Mouse (Mus musculus) stomach, postnatal 0 days (tissue): ENCODE measurements around the gene Spatc1l. TPM values are rescaled to one million over a fixed set of nuclear protein-coding genes. Genes with fewer than 3 reads are reported as not detected.

ENCODE experiments used
- ATAC-seq: fragments of 200-750 bp; cut with Nextera tagmentation; 2 replicates; pipeline ENCODE4 v1.8.0; 2017; ENCODE audit not compliant: low FRiP score, low TSS enrichment
- DNase-seq: peaks from one replicate; pipeline ENCODE4 v3.0.0-alpha.2; 2016; ENCODE audit warnings: low spot score
- H3K27ac ChIP-seq: fragments of 300-500 bp; sonication (generic); replicated peaks from 2 replicates; pipeline ENCODE4 v1.5.1; 2014; ENCODE audit warnings: mild to moderate bottlenecking, control low read depth
- H3K27me3 ChIP-seq: fragments of 300-500 bp; sonication (generic); 2 replicates; pipeline ENCODE4 v1.6.1; 2014; ENCODE audit warnings: low read length; ENCODE audit not compliant: control insufficient read depth, insufficient read depth
- H3K36me3 ChIP-seq: fragments of 300-500 bp; sonication (generic); 2 replicates; pipeline ENCODE4 v1.6.1; 2014; ENCODE audit warnings: low read length, mixed read lengths; ENCODE audit not compliant: control insufficient read depth, insufficient read depth
- H3K4me1 ChIP-seq: fragments of 300-500 bp; sonication (generic); replicated peaks from 2 replicates; pipeline ENCODE4 v1.6.1; 2014; ENCODE audit warnings: antibody characterized with exemption; ENCODE audit not compliant: control insufficient read depth, insufficient read depth
- H3K4me2 ChIP-seq: fragments of 300-500 bp; sonication (generic); replicated peaks from 2 replicates; pipeline ENCODE4 v1.6.1; 2014; ENCODE audit warnings: low read depth, mild to moderate bottlenecking, control low read depth, moderate library complexity
- H3K4me3 ChIP-seq: fragments of 300-500 bp; sonication (generic); 2 replicates; pipeline ENCODE4 v1.5.1; 2014; ENCODE audit warnings: low read depth, low read length, control low read depth
- H3K9ac ChIP-seq: fragments of 300-500 bp; sonication (generic); 2 replicates; pipeline ENCODE4 v1.6.1; 2014; ENCODE audit warnings: mild to moderate bottlenecking, low read length, control low read depth, mixed read lengths
- H3K9me3 ChIP-seq: fragments of 300-500 bp; sonication (generic); 2 replicates; pipeline ENCODE4 v1.6.1; 2016; ENCODE audit warnings: low read length; ENCODE audit not compliant: control insufficient read depth
- CTCF ChIP-seq: IDR thresholded peaks from 2 replicates; pipeline ENCODE4 v1.5.1; 2016; ENCODE audit warnings: antibody characterized with exemption, low read depth, mild to moderate bottlenecking, moderate library complexity
- EP300 ChIP-seq: optimal IDR thresholded peaks from 2 replicates; pipeline ENCODE3; 2016; ENCODE audit warnings: antibody characterized with exemption
- WGBS: fragments of 180-500 bp; shearing (Covaris S2); extraction: QIAGEN DNeasy Blood & Tissue Kit; methylation state at CpG from one replicate; pipeline ENCODE4 v1.1.7; 2014; 5-methylcytosine and 5-hydroxymethylcytosine counted together
- polyA plus RNA-seq: library from polyadenylated mRNA; unstranded; fragments of >200 nt; fragmentation: Nextera tagmentation; extraction: Ambion mirVana; gene quantifications from 2 replicates; pipeline ENCODE4 v1.2.1, GENCODE M21; 2015

The Spatc1l gene
- polyA plus RNA-seq, 1 experiment from 2014 or later, result not detected

- no peaks in the 10 kb centered on the region for H3K9me3 ChIP-seq
- H3K4me3 ChIP-seq, result no peak overlapping the region
- H3K9ac ChIP-seq, result no peak overlapping the region
- WGBS, result 85% methylated on average over 3 of the region's 3 CpGs
- no peak for TF ChIP-seq EP300
- TF ChIP-seq CTCF, result no peak
- no peak overlapping the region for H3K27ac ChIP-seq
- DNase-seq (no peak), ATAC-seq (no peak)
- H3K36me3 ChIP-seq, result peaks cover 27% of the 10 kb centered on the region
- no peak overlapping the region for H3K4me2 ChIP-seq
- no peaks in the 10 kb centered on the region for H3K4me1 ChIP-seq
- no peaks in the 10 kb centered on the region for H3K27me3 ChIP-seq
Observed at GRCm38 (mm10) chr10:76551556-76551955, 10.5 kb upstream of the Spatc1l start.

GRCm38 (mm10) chr10:76554061-76554460, 8.0 kb upstream of the Spatc1l start:
- no peak overlapping the region for H3K4me3 ChIP-seq
- no peaks in the 10 kb centered on the region for H3K9me3 ChIP-seq
- H3K27me3 ChIP-seq, result no peaks in the 10 kb centered on the region
- TF ChIP-seq EP300, result no peak
- no peak for TF ChIP-seq CTCF
- no peak overlapping the region for H3K27ac ChIP-seq
- no peak for ATAC-seq
- H3K36me3 ChIP-seq, result peaks cover 21% of the 10 kb centered on the region
- no peak overlapping the region for H3K4me2 ChIP-seq
- no peaks in the 10 kb centered on the region for H3K4me1 ChIP-seq
- no peak overlapping the region for H3K9ac ChIP-seq
- DNase-seq, result no peak
- 90% methylated on average over 5 of the region's 5 CpGs for WGBS

GRCm38 (mm10) chr10:76569996-76570685, 8.1 kb downstream of the Spatc1l start:
- no peak for DNase-seq
- Histone ChIP-seq H3K4me2 (no peak overlapping the region), H3K9me3 (no peaks in the 10 kb centered on the region), H3K27me3 (no peaks in the 10 kb centered on the region), H3K36me3 (no peaks in the 10 kb centered on the region), H3K4me3 (no peak overlapping the region), H3K27ac (no peak overlapping the region), H3K9ac (no peak overlapping the region), H3K4me1 (no peaks in the 10 kb centered on the region)
- WGBS, result 86% methylated on average over 22 of the region's 22 CpGs
- ATAC-seq, result no peak
- no peak for TF ChIP-seq EP300
- TF ChIP-seq CTCF, result no peak

- DNase-seq (no peak), ATAC-seq (no peak)
- no peak for TF ChIP-seq CTCF
- TF ChIP-seq EP300, result no peak
- H3K4me3 ChIP-seq, result no peak overlapping the region
- no peaks in the 10 kb centered on the region for H3K27me3 ChIP-seq
- no peaks in the 10 kb centered on the region for H3K4me1 ChIP-seq
- no peaks in the 10 kb centered on the region for H3K36me3 ChIP-seq
- no peak overlapping the region for H3K27ac ChIP-seq
- H3K9me3 ChIP-seq, result no peaks in the 10 kb centered on the region
- H3K9ac ChIP-seq, result no peak overlapping the region
- 66% methylated on average over 2 of the region's 2 CpGs for WGBS
- no peak overlapping the region for H3K4me2 ChIP-seq
Observed at GRCm38 (mm10) chr10:76571070-76571469, 9.0 kb downstream of the Spatc1l start.

GRCm38 (mm10) chr10:76572151-76572550, 10.1 kb downstream of the Spatc1l start:
- 75% methylated on average over 3 of the region's 3 CpGs for WGBS
- H3K4me1 ChIP-seq, result no peaks in the 10 kb centered on the region
- H3K27ac ChIP-seq, result no peak overlapping the region

GRCm38 (mm10) chr10:76575374-76575773, 13.3 kb downstream of the Spatc1l start, which contains the start of gene Ftcd:
Gene Ftcd, plus strand, starts transcription at chr10:76575648.
- no peak within 1 kb of the TSS for H3K4me2 ChIP-seq
- ATAC-seq (no peak), DNase-seq (no peak)
- no peaks in the 10 kb centered on the region for H3K36me3 ChIP-seq
- no peak within 1 kb of the TSS for H3K9ac ChIP-seq
- no peak within 1 kb of the TSS for H3K27ac ChIP-seq
- H3K4me3 ChIP-seq, result no peak within 1 kb of the TSS
- H3K27me3 ChIP-seq, result no peaks in the 10 kb centered on the region
- H3K9me3 ChIP-seq, result no peaks in the 10 kb centered on the region
- 71% methylated on average over 3 of the region's 3 CpGs for WGBS
- no peak for TF ChIP-seq CTCF
- no peak for TF ChIP-seq EP300
- no peaks in the 10 kb centered on the region for H3K4me1 ChIP-seq

More at GRCm38 (mm10) chr10:76572151-76572550, 10.1 kb downstream of the Spatc1l start:
- H3K4me3 ChIP-seq, result no peak overlapping the region
- no peak overlapping the region for H3K4me2 ChIP-seq
- H3K9me3 ChIP-seq, result no peaks in the 10 kb centered on the region
- no peak for TF ChIP-seq EP300
- TF ChIP-seq CTCF, result no peak
- H3K9ac ChIP-seq, result no peak overlapping the region
- no peaks in the 10 kb centered on the region for H3K27me3 ChIP-seq
- no peak for DNase-seq
- ATAC-seq, result no peak
- no peaks in the 10 kb centered on the region for H3K36me3 ChIP-seq
